Mouse (Mus musculus) kidney, postnatal 10 days (tissue): Measurements from ENCODE around the gene Adam11.

Experiments
- DNase-seq: peaks from one replicate; pipeline ENCODE4 v3.0.0; 2021; ENCODE audit warnings: mixed read lengths

The Adam11 gene

GRCm38 (mm10) chr11:102779824-102780223, 18.6 kb downstream of the Adam11 start:
- no peak for DNase-seq

GRCm38 (mm10) chr11:102780271-102780985, 19.2 kb downstream of the Adam11 start:
- DNase-seq, result peak; percentile 66

GRCm38 (mm10) chr11:102780986-102781351, 19.7 kb downstream of the Adam11 start:
- peak; percentile 20 for DNase-seq

GRCm38 (mm10) chr11:102781523-102781922, 20.3 kb downstream of the Adam11 start:
- DNase-seq, result no peak

GRCm38 (mm10) chr11:102783443-102783842, 22.2 kb downstream of the Adam11 start:
- DNase-seq, result no peak

- DNase-seq, result no peak
Observed at GRCm38 (mm10) chr11:102787688-102788177, 26.5 kb downstream of the Adam11 start.

GRCm38 (mm10) chr11:102791682-102792445, 30.6 kb downstream of the Adam11 start:
- peak; percentile 14 for DNase-seq

GRCm38 (mm10) chr11:102794157-102794556, 32.9 kb downstream of the Adam11 start:
- DNase-seq, result no peak

GRCm38 (mm10) chr11:102803453-102803852, 42.2 kb downstream of the Adam11 start:
- no peak for DNase-seq

GRCm38 (mm10) chr11:102808246-102808645, 47.0 kb downstream of the Adam11 start:
- no peak for DNase-seq

GRCm38 (mm10) chr11:102810721-102811485, 49.7 kb downstream of the Adam11 start:
- DNase-seq, result peak; percentile 23

GRCm38 (mm10) chr11:102814881-102815280, 53.6 kb downstream of the Adam11 start:
- no peak for DNase-seq

- peak; percentile 66 for DNase-seq
Observed at GRCm38 (mm10) chr11:102818121-102819020, 57.1 kb downstream of the Adam11 start.

- peak; percentile 87 for DNase-seq
Observed at GRCm38 (mm10) chr11:102819021-102819782, 58.0 kb downstream of the Adam11 start, which contains the start of gene Gjc1. TSS of gene Gjc1 (minus strand) at chr11:102819700.

GRCm38 (mm10) chr11:102819783-102820385, 58.6 kb downstream of the Adam11 start:
- DNase-seq, result no peak

GRCm38 (mm10) chr11:102820432-102820831, 59.2 kb downstream of the Adam11 start:
- DNase-seq, result no peak

GRCm38 (mm10) chr11:102821231-102821630, 60.0 kb downstream of the Adam11 start:
- peak; percentile 34 for DNase-seq

- DNase-seq, result no peak
Observed at GRCm38 (mm10) chr11:102826476-102826875, 65.2 kb downstream of the Adam11 start.

GRCm38 (mm10) chr11:102827097-102827496, 65.9 kb downstream of the Adam11 start:
- DNase-seq, result no peak
